Mouse (Mus musculus): Measurements from ENCODE around the gene Rarg.

GRCm38 (mm10) chr15:102191699-102192098 is 65.6 kb downstream of the Rarg start:
- TF ChIP-seq CTCF (IDR thresholded peaks at IDR 0.05; ENCODE audit: low read depth) (no peak), EP300 (optimal IDR thresholded peaks at IDR 0.05) (no peak)
